Mouse (Mus musculus) kidney, embryonic 16.5 days (tissue): Measurements from ENCODE around the gene Gm8247. TPM values are rescaled to one million over a fixed set of nuclear protein-coding genes. Genes with fewer than 3 reads are reported as not detected.
"Not testable (repeated sequence)": the region's sequence is repeated elsewhere in the genome, so short reads cannot be mapped to it uniquely, and the experiment has no call there.

Experiments used
- ATAC-seq: fragments of 200-750 bp; cut with Nextera tagmentation; 2 replicates; pipeline ENCODE4 v1.8.0; 2017; ENCODE audit warnings: moderate TSS enrichment; ENCODE audit not compliant: low FRiP score, low TSS enrichment
- H3K27ac ChIP-seq: fragments of 300-500 bp; sonication (generic); 2 replicates; pipeline ENCODE4 v1.5.1; 2014; ENCODE audit warnings: low read length
- H3K27me3 ChIP-seq: fragments of 300-500 bp; sonication (generic); 2 replicates; pipeline ENCODE4 v1.6.1; 2014; ENCODE audit warnings: low read length, control low read depth, mixed read lengths; ENCODE audit not compliant: insufficient read depth
- H3K36me3 ChIP-seq: fragments of 300-500 bp; sonication (generic); 2 replicates; pipeline ENCODE4 v1.6.1; 2014; ENCODE audit warnings: low read length, control low read depth, mixed read lengths; ENCODE audit not compliant: insufficient read depth
- H3K4me1 ChIP-seq: fragments of 300-500 bp; sonication (generic); 2 replicates; pipeline ENCODE4 v1.6.1; 2014; ENCODE audit warnings: low read length, control low read depth, mixed read lengths; ENCODE audit not compliant: insufficient read depth
- H3K4me2 ChIP-seq: fragments of 300-500 bp; sonication (generic); replicated peaks from 2 replicates; pipeline ENCODE4 v1.6.1; 2014; ENCODE audit warnings: low read depth, low read length
- H3K4me3 ChIP-seq: fragments of 300-500 bp; sonication (generic); 2 replicates; pipeline ENCODE4 v1.5.1; 2014; ENCODE audit warnings: mild to moderate bottlenecking, low read length
- H3K9ac ChIP-seq: fragments of 300-500 bp; sonication (generic); replicated peaks from 2 replicates; pipeline ENCODE4 v1.6.1; 2014; ENCODE audit warnings: low read length
- H3K9me3 ChIP-seq: fragments of 300-500 bp; sonication (generic); 2 replicates; pipeline ENCODE4 v1.6.1; 2016; ENCODE audit warnings: low read length, control low read depth
- WGBS: fragments of 180-500 bp; shearing (Covaris S2); extraction: QIAGEN DNeasy Blood & Tissue Kit; methylation state at CpG from one replicate; pipeline ENCODE4 v1.1.7; 2014; 5-methylcytosine and 5-hydroxymethylcytosine counted together
- polyA plus RNA-seq: library from polyadenylated mRNA; unstranded; fragments of >200 nt; fragmentation: Nextera tagmentation; extraction: Ambion mirVana; gene quantifications from 2 replicates; pipeline ENCODE4 v1.2.1, GENCODE M21; 2015

The Gm8247 gene
- not detected in 2 replicates for polyA plus RNA-seq

GRCm38 (mm10) chr14:44582853-44583252 lies at the start of gene Gm8247:
TSS of gene Gm8247 (plus strand) at chr14:44583153.
- not testable (repeated sequence) for H3K4me1 ChIP-seq, H3K4me2 ChIP-seq, ATAC-seq, H3K36me3 ChIP-seq, H3K27ac ChIP-seq, H3K9ac ChIP-seq, H3K4me3 ChIP-seq, H3K9me3 ChIP-seq, H3K27me3 ChIP-seq
- 92% methylated on average over 4 of the region's 4 CpGs for WGBS

GRCm38 (mm10) chr14:44547961-44548360 lies 35.0 kb upstream of the Gm8247 start:
- not testable (repeated sequence) for H3K4me3 ChIP-seq, H3K27ac ChIP-seq, ATAC-seq, H3K27me3 ChIP-seq, H3K4me1 ChIP-seq, H3K9ac ChIP-seq, H3K36me3 ChIP-seq, H3K4me2 ChIP-seq, H3K9me3 ChIP-seq
- 79% methylated on average over 3 of the region's 5 CpGs for WGBS

- not testable (repeated sequence) for H3K4me2 ChIP-seq, H3K27me3 ChIP-seq, ATAC-seq, H3K9ac ChIP-seq, H3K9me3 ChIP-seq, H3K4me1 ChIP-seq, H3K4me3 ChIP-seq, H3K27ac ChIP-seq, H3K36me3 ChIP-seq
- 83% methylated on average over 2 of the region's 2 CpGs for WGBS
Measured at GRCm38 (mm10) chr14:44591765-44592164, 8.8 kb downstream of the Gm8247 start.

GRCm38 (mm10) chr14:44627737-44628136 lies 44.8 kb downstream of the Gm8247 start, which contains the start of gene Gm5624:
TSS of gene Gm5624 (minus strand) at chr14:44627938.
- H3K9ac ChIP-seq, H3K36me3 ChIP-seq, H3K9me3 ChIP-seq, ATAC-seq, H3K4me2 ChIP-seq, H3K4me1 ChIP-seq, H3K4me3 ChIP-seq, H3K27me3 ChIP-seq, H3K27ac ChIP-seq: not testable (repeated sequence)
- WGBS, result 79% methylated on average over 4 of the region's 4 CpGs

Other genes with a start within 250 kb of the Gm8247 start
- not detected in 2 replicates for gene Gm5930, start 244.6 kb upstream of the Gm8247 start, polyA plus RNA-seq
- gene Gm8229, start 217.8 kb upstream of the Gm8247 start, polyA plus RNA-seq, result not detected in 2 replicates
- not detected in 2 replicates for gene Gm3371, start 172.5 kb upstream of the Gm8247 start, polyA plus RNA-seq
- not detected in 2 replicates for gene Gm8232, start 149.5 kb upstream of the Gm8247 start, polyA plus RNA-seq
- gene BC061237, start 90.7 kb upstream of the Gm8247 start, polyA plus RNA-seq, result not detected in 2 replicates
- not detected in 2 replicates for gene Gm17093, start 64.9 kb upstream of the Gm8247 start, polyA plus RNA-seq
- gene Gm5624, start 44.8 kb downstream of the Gm8247 start, polyA plus RNA-seq, result not detected in 2 replicates
- not detected in 2 replicates for gene Gm8257, start 123.3 kb downstream of the Gm8247 start, polyA plus RNA-seq
- gene Gm8267, start 167.2 kb downstream of the Gm8247 start, polyA plus RNA-seq, result not detected in 2 replicates